Mouse (Mus musculus) ES-Bruce4 (cell line): ENCODE measurements around the gene Gm49322.

Experiments used
- CTCF ChIP-seq: IDR thresholded peaks from one replicate; pipeline ENCODE4 v1.8.1; 2011; ENCODE audit warnings: low read depth, low read length
- EP300 ChIP-seq: IDR thresholded peaks from 2 replicates; pipeline ENCODE4 v1.6.1; 2011; ENCODE audit warnings: low read depth, low read length; ENCODE audit not compliant: insufficient read depth
- POLR2A ChIP-seq: IDR thresholded peaks from one replicate; pipeline ENCODE4 v1.8.1; 2011; ENCODE audit warnings: low read length; ENCODE audit not compliant: insufficient read depth

GRCm38 (mm10) chr10:80576351-80577194 is 29.2 kb upstream of the Gm49322 start:
- TF ChIP-seq POLR2A = no peak
- TF ChIP-seq CTCF = no peak
- TF ChIP-seq EP300 = no peak
